Mouse (Mus musculus) adrenal gland, adult 18-20 months (tissue): ENCODE data around the gene Fan1. TPM values are rescaled to one million over a fixed set of nuclear protein-coding genes. Genes with fewer than 3 reads are reported as not detected.

ENCODE experiments used
- DNase-seq, 2 experiments: peaks; one replicate each; pipeline ENCODE4 v3.0.0; 2021 to 2022; ENCODE audit warnings: low spot score in 2 of 2
- total RNA-seq, 2 experiments: library from RNA; stranded (reverse); gene quantifications; 1 replicate in 1 of 2; 2 replicates in 1 of 2; pipeline ENCODE4 v1.2.3; 2021

The Fan1 gene
- total RNA-seq, 2 experiments from 2014 or later: 5.5 to 5.8 TPM

DNA sequence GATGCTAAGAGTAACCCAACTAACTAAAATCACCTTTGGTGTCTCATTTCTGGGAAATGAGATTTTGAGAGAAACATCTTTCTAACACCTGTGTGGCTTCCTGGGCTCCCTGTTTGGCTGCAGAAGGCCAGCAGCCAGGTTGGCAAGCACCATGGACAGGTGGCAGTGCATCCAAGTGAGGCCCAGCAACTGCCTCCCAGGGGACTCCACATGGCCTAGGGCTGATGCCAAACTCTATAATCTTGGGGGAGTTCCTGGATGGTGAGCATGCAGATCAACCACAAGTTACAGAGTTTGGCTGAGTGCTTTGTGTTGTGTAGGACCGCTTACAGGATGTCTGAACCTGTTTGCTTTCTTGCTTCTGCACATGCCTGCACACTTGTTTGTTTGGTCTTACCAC lies 41.2 kb downstream of the Fan1 start:
- DNase-seq: no peak

DNA sequence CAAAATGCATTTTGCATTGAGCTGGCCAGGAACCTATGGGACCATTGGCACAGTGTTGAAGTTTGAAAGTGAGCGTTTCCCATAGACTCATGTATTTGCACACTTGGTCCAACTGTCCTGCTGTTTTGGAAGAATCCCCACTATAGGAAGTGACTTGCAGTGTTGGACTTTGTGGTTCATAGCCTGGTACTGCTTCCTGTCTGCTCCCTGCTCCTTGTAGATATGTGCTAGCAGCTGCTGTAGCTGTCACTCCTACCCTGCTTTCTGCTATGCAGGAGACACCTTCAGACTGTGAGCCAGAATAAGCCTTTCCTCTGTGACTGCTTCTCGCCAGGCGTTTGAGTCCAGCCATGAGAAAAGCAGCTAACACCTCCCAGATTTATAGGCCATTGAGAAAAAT lies 42.6 kb downstream of the Fan1 start:
- DNase-seq: no peak

DNA sequence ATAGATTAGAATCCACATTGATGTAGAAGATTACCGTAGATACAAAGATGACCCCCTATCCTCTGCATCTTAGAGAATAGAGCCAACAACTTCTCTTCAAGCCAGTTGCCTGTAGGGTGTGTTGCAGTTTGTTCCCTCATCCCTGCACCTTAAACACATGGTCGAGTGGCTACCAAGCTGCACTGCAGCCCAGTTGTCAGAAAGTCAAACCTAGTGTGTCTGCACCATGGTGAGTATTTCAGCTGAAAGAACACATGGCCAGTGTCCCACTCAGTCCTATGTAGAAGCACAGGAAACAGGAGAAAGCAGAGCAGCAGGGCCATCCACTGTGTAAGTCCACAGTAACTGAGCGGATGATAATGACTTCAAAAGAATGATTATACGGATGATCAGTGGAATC lies 46.4 kb downstream of the Fan1 start:
- no peak for DNase-seq

DNA sequence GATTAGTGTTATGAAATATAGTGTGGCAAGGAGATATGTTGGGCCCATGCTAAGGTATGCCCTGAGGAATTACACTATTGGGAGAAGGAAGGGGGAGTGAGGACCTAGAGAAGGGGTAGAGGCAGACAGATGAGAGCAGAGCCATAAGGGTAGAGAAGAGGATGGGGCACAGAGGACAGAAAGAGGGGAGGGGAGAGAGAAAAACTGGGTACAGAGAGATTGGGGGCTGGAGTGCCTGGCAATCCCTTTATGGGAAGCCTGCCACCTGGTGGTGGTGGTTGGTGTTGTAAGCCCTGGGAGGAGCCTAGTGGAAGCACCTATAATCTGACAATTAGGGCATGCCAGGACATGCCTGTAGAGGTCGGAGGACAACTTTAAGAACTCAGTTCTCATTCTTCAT lies 47.0 kb downstream of the Fan1 start:
- DNase-seq: peak; percentile 83 to 86

DNA sequence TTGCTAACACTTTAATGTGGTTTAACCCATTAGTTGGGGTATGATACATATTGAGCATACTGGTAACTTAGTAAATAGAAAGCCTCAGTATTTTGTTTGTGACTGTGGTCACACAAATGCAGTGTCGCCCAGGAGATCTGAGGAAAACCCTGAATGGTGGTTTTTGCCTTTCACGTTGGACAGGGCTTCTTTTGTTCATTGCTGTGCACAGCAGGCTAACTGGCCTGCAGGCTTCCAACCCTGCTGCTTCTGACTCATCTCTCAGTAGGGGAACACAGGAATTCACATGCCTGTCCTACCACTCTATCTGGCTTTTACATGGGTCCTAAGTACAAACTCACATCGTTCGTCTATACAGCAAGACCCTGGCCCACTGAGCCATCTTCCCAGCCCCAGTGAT lies 52.2 kb downstream of the Fan1 start:
- no peak for DNase-seq

DNA sequence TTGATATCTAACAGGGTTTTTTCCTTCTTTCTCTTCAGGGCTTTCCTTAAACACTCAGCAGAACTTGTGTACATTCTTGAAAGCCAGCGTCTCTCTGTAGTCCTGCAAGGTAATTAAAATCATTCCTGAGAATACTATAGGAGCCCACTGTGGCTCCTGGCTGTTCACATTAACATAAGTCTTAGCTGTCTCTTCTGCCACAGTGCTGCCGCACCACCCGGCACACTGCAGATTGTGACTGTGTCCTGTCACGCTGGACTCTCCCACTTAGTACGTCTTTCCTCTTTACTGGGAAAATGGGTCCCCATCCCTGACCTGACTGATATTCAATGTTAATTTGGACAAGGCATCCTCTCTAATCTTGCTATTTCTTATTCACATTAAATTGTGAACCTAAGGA lies 52.8 kb downstream of the Fan1 start:
- no peak for DNase-seq

DNA sequence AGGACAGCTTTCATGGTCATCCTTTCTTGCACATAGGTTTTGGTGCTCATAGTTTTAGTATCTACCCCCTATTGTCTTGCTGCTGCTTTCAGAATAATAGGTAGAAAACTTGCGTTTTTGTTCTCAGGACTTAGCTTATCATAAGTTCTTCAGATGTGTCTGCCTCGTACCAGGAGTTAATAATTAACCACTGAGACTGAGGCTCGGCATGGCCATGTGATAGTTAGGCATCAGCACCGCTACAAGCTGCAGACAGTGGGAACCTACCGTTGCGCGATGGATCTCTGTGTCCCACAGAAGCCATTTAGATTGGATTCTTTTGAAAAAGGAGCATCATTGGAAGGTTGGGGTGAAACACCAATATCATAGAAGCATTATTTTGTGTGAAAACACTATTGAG lies 61.1 kb downstream of the Fan1 start:
- DNase-seq: no peak

DNA sequence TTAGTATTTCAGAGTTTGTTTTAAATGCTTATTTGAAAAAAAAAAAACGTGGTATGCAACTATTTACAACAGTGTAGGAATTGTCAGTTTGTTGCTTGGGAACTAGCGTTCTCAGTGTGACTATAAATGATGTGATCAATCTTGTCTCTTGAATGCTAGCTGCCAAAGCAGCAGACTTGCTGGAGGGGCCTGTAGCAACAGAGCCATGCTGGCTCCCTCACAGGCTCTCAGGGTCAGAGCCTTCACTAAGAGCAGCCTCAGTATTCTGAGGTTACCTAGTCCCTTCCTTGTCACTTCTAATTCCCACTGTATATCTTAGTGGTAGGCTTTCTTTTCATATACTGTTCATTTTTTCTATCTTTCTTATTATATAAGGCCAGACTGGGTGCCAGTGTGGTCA lies 63.1 kb downstream of the Fan1 start:
- DNase-seq: no peak

DNA sequence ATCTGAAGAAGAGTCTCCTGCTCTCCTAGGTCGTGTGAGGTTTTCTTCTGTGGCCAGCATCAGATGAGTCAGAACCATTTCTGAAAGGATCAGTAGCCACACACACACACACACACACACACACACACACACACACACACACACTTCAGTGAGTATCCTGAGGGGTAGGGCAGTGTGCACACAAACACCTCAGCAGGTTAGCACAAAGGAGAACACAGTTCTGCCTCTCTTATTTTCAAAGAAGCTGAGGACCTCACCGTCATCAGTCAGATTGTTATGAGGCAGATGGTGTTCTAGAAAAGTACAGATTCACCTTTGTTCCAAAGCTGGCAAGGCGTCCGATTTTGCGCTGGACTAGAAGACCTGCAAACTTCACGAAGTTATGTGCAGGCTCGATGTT lies 63.7 kb downstream of the Fan1 start:
- DNase-seq: no peak

Other genes with a start within 250 kb of the Fan1 start
- under 1 TPM in 1 of 2 experiments, not detected in 1; 0.10 TPM for gene Trpm1, start 220.3 kb downstream of the Fan1 start, total RNA-seq
- gene Mtmr10, start 86.4 kb downstream of the Fan1 start, total RNA-seq: 10 to 100 TPM; 25.8 to 30.5 TPM
- gene Mphosph10, start 18.2 kb upstream of the Fan1 start, total RNA-seq: 10 to 100 TPM; 25.5 to 26.7 TPM
- gene Mcee, start 18.5 kb upstream of the Fan1 start, total RNA-seq: 10 to 100 TPM; 79.9 to 86.8 TPM
- gene Apba2, start 127.6 kb upstream of the Fan1 start, total RNA-seq: under 1 TPM in 1 of 2 experiments, not detected in 1; 0.38 TPM